8 mouse cellular contexts compared by ENCODE assay signal in the genomic region with DNA sequence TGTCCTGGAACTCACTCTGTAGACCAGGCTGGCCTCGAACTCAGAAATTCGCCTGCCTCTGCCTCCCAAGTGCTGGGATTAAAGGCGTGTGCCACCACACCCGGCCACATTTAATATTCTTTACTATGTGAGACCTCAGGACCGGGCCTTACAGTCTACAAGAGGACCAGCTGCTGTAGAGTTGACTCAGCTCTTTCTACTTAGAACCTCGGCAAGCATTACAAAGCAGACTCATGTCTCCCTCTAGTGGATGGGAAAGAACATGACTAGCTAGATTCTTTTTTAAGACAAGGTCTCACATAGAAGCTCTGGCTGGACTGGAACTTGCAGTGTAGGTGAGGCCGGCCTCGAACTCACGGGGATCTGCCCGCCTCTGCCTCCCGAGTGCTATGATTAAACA. TPM values are rescaled to one million over a fixed set of nuclear protein-coding genes. Genes with fewer than 3 reads are reported as not detected.
DNase-seq lines count a peak whose midpoint lies in the region; ATAC-seq and TF ChIP-seq lines count a peak whose summit lies in the region.
"Had no signal": no experiment of that assay in that cellular context is flagged by ENCODE, and none has a peak within 500 bp of the region (broad histone marks: within the 10 kb centered on the region; RNA-seq: fewer than 3 reads in every experiment).

No protein-coding gene starts in this region.

- H3K36me3 ChIP-seq in limb, embryonic 13.5 days: no peaks in the 10 kb centered on the region
- no peaks in the 10 kb centered on the region for H3K36me3 ChIP-seq in limb, embryonic 10.5 days
- no peaks in the 10 kb centered on the region for H3K36me3 ChIP-seq in intestine, embryonic 14.5 days (ENCODE audit: control insufficient read depth, insufficient read depth, low read length)
- H3K36me3 ChIP-seq in lung, postnatal 0 days (ENCODE audit: insufficient read depth, low read length): no peaks in the 10 kb centered on the region

- WGBS in limb, embryonic 13.5 days: 41% methylated on average over 11 of the region's 11 CpGs
- WGBS in limb, embryonic 10.5 days: 50% methylated on average over 11 of the region's 11 CpGs
- WGBS in intestine, embryonic 14.5 days: 48% methylated on average over 11 of the region's 11 CpGs
- WGBS in lung, postnatal 0 days: 43% methylated on average over 11 of the region's 11 CpGs

- TF ChIP-seq EP300 in lung, postnatal 0 days (IDR thresholded peaks at IDR 0.05): no peak

- H3K27me3 ChIP-seq in limb, embryonic 13.5 days: 0 out of 2 replicates have a peak, but pooled peaks cover 5% of the 10 kb centered on the region
- peaks cover 12% of the 10 kb centered on the region; the same call in 1 of the 2 replicates for H3K27me3 ChIP-seq in limb, embryonic 10.5 days (ENCODE audit: low read depth, poor library complexity, severe bottlenecking)
- H3K27me3 ChIP-seq in intestine, embryonic 14.5 days (replicated peaks; ENCODE audit: control insufficient read depth, insufficient read depth, low read length): no peaks in the 10 kb centered on the region
- H3K27me3 ChIP-seq in lung, postnatal 0 days (replicated peaks; ENCODE audit: insufficient read depth, low read length): no peaks in the 10 kb centered on the region

- no peak for DNase-seq in limb, embryonic 10.5 days (ENCODE audit: low spot score)
- peak; percentile 75 for DNase-seq in NIH3T3 (ENCODE audit: low read depth)
- DNase-seq in cerebellum, postnatal 25 days: peak; percentile 33 to 35
- DNase-seq in intestine, embryonic 14.5 days (ENCODE audit: low spot score): peak; percentile 54
- DNase-seq in lung, postnatal 0 days (ENCODE audit: low spot score): peak; percentile 95
- DNase-seq in thymus, postnatal 0 days (ENCODE audit: low spot score): peak; percentile 71

- no peak overlapping the region for H3K4me3 ChIP-seq in limb, embryonic 13.5 days
- H3K4me3 ChIP-seq in limb, embryonic 10.5 days: no peak overlapping the region
- no peak overlapping the region for H3K4me3 ChIP-seq in intestine, embryonic 14.5 days (ENCODE audit: low read depth, low read length)
- H3K4me3 ChIP-seq in lung, postnatal 0 days (ENCODE audit: low read depth, low read length): no peak overlapping the region
- H3K4me3 ChIP-seq: megakaryocyte, embryonic 14.5 days had no signal

- TF ChIP-seq CTCF in lung, postnatal 0 days (IDR thresholded peaks at IDR 0.05): peak; percentile 87

- ATAC-seq in limb, embryonic 13.5 days (ENCODE audit: low FRiP score, low read depth): peak; percentile 61; the same call in 1 of the 2 replicates
- ATAC-seq in intestine, embryonic 14.5 days (replicated peaks; ENCODE audit: low FRiP score, low TSS enrichment, low read depth): 0 out of 2 replicates have a peak, but pooled peaks have one; percentile 59
- peak; percentile 65 for ATAC-seq in lung, postnatal 0 days

- H3K4me1 ChIP-seq in limb, embryonic 13.5 days: peaks cover 5% of the 10 kb centered on the region; the same call in 1 of the 2 replicates
- H3K4me1 ChIP-seq in limb, embryonic 10.5 days: peaks cover 5% of the 10 kb centered on the region
- H3K4me1 ChIP-seq in intestine, embryonic 14.5 days (replicated peaks; ENCODE audit: control insufficient read depth, insufficient read depth, low read length): 0 out of 2 replicates have a peak, but pooled peaks cover under 1% of the 10 kb centered on the region
- H3K4me1 ChIP-seq in lung, postnatal 0 days (ENCODE audit: insufficient read depth, low read depth, low read length): no peaks in the 10 kb centered on the region

- no peak overlapping the region for H3K27ac ChIP-seq in limb, embryonic 13.5 days
- no peak overlapping the region for H3K27ac ChIP-seq in limb, embryonic 10.5 days
- no peak overlapping the region for H3K27ac ChIP-seq in intestine, embryonic 14.5 days (ENCODE audit: low read depth)
- no peak overlapping the region for H3K27ac ChIP-seq in lung, postnatal 0 days (ENCODE audit: low read length)

- H3K4me2 ChIP-seq in limb, embryonic 13.5 days (replicated peaks): no peak overlapping the region
- no peak overlapping the region for H3K4me2 ChIP-seq in intestine, embryonic 14.5 days (ENCODE audit: low read length)
- no peak overlapping the region for H3K4me2 ChIP-seq in lung, postnatal 0 days (replicated peaks; ENCODE audit: low read depth, low read length)

- H3K9me3 ChIP-seq in limb, embryonic 13.5 days: no peaks in the 10 kb centered on the region
- no peaks in the 10 kb centered on the region for H3K9me3 ChIP-seq in limb, embryonic 10.5 days (replicated peaks)
- H3K9me3 ChIP-seq in intestine, embryonic 14.5 days (ENCODE audit: control insufficient read depth, low read length): no peaks in the 10 kb centered on the region
- no peaks in the 10 kb centered on the region for H3K9me3 ChIP-seq in lung, postnatal 0 days (ENCODE audit: low read length)
- H3K9me3 ChIP-seq: megakaryocyte, embryonic 14.5 days had no signal

- H3K9ac ChIP-seq in limb, embryonic 13.5 days: no peak overlapping the region
- no peak overlapping the region for H3K9ac ChIP-seq in intestine, embryonic 14.5 days (ENCODE audit: low read length)
- H3K9ac ChIP-seq in lung, postnatal 0 days (replicated peaks; ENCODE audit: low read depth): no peak overlapping the region

RNA-seq across cellular contexts. Expression of gene Esr2, which starts 13.9 kb away (rescaled TPM):
- polyA plus RNA-seq in limb, embryonic 13.5 days (2015; fragmentation: Nextera tagmentation; extraction: Ambion mirVana): 0.41 and 0.43 TPM in 2 replicates
- polyA plus RNA-seq in limb, embryonic 10.5 days (2016; fragmentation: Nextera tagmentation; extraction: Ambion mirVana): 0.14 and 0.18 TPM in 2 replicates
- polyA plus RNA-seq in intestine, embryonic 14.5 days (2014; fragmentation: Nextera tagmentation; extraction: Ambion mirVana): not detected in 2 replicates
- 0.81 and 1.3 TPM in 2 replicates for polyA plus RNA-seq in lung, postnatal 0 days (2015; fragmentation: Nextera tagmentation; extraction: Ambion mirVana)
- 0.05 TPM in 1 of 2 replicates, not detected in the other for polyA plus RNA-seq in thymus, postnatal 0 days (2015; fragmentation: Nextera tagmentation; extraction: Ambion mirVana)

RNA-seq across cellular contexts. Expression of gene Tex21, which starts 55.6 kb away (rescaled TPM):
- 0.27 TPM in 1 of 2 replicates, not detected in the other for polyA plus RNA-seq in limb, embryonic 13.5 days (2015; fragmentation: Nextera tagmentation; extraction: Ambion mirVana)
- polyA plus RNA-seq in limb, embryonic 10.5 days (2016; fragmentation: Nextera tagmentation; extraction: Ambion mirVana): not detected in 2 replicates
- polyA plus RNA-seq in intestine, embryonic 14.5 days (2014; fragmentation: Nextera tagmentation; extraction: Ambion mirVana): not detected in 2 replicates
- polyA plus RNA-seq in lung, postnatal 0 days (2015; fragmentation: Nextera tagmentation; extraction: Ambion mirVana): not detected in 2 replicates
- polyA plus RNA-seq in thymus, postnatal 0 days (2015; fragmentation: Nextera tagmentation; extraction: Ambion mirVana): 0.06 TPM in 1 of 2 replicates, not detected in the other
